Mouse (Mus musculus): Measurements from ENCODE around the gene Tmem266.

The Tmem266 gene

GRCm38 (mm10) chr9:55329401-55329800 lies 2.7 kb downstream of the Tmem266 start:
- DNase-seq (ENCODE audit: extremely low spot score, low read depth, low spot score) = no peak

GRCm38 (mm10) chr9:55332476-55332875 lies 5.8 kb downstream of the Tmem266 start:
- DNase-seq (ENCODE audit: extremely low spot score, low read depth, low spot score) = no peak

- DNase-seq (ENCODE audit: extremely low spot score, low read depth, low spot score) = no peak
Observed at GRCm38 (mm10) chr9:55332949-55333348, 6.2 kb downstream of the Tmem266 start.

DNA sequence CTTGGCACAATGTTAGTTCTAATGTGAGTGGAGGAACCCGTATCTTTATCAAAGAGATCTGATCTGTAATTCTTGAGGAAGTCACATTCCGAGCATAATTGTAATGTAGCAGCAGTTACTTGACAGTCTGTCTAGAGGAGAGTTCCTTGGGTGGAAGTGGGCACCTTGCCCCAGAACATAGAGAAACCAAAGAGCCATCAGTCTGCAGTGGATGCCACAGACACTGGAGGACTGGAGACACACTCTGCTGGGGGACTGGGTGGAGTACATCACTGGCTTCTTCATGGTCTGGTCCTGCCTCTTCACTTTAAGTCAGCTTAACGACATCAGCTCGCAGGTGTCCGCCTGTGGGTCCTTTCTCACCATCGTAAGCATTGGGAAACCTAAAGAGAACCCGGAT lies 17.5 kb downstream of the Tmem266 start:
- no peak for DNase-seq (ENCODE audit: extremely low spot score, low read depth, low spot score)

GRCm38 (mm10) chr9:55345332-55345731 lies 18.6 kb downstream of the Tmem266 start:
- DNase-seq (ENCODE audit: extremely low spot score, low read depth, low spot score) = no peak

- no peak for DNase-seq (ENCODE audit: extremely low spot score, low read depth, low spot score)
Observed at GRCm38 (mm10) chr9:55348664-55349063, 22.0 kb downstream of the Tmem266 start.

DNA sequence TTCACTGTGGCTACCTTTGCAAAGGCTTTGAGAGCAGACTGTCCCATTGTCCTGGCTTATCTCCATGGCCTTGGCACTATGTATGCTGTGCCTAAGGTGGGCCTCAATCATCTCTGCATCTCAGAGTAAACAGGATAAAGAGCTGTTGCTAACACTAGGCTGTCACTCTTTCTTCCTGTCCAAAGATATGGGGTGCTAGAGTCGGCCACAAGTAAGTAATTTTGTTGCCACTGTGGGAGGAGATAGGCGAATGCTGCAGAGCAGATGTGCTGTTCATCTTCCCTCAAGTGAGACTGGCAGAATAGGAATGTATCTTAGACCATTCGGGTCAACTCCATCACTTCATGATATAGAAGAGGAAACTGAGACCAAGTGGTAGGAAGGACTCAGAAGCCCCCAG lies 28.0 kb downstream of the Tmem266 start:
- DNase-seq (ENCODE audit: extremely low spot score, low read depth, low spot score) = no peak

- no peak for DNase-seq (ENCODE audit: extremely low spot score, low read depth, low spot score)
Observed at GRCm38 (mm10) chr9:55355270-55355834, 28.6 kb downstream of the Tmem266 start.

DNA sequence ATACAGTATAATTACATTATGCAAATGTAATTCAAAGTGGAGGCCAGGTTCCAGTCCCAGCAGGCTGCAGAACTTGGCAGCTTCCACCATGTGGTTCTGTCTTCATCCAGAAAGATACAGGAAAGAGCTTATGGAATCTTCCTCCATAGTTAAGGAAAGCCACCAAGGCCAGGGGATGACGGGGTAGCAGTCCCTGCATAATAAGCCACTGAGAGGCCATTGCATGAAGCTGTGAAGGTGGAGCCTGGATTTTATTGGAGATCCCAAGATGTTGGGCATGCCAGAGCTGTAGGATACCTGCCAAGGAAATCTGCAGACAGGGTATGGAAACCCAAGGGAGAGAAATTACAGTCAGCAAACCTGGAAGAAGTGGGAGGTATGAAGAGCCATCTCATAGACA lies 30.5 kb downstream of the Tmem266 start:
- DNase-seq (ENCODE audit: extremely low spot score, low read depth, low spot score) = no peak

DNA sequence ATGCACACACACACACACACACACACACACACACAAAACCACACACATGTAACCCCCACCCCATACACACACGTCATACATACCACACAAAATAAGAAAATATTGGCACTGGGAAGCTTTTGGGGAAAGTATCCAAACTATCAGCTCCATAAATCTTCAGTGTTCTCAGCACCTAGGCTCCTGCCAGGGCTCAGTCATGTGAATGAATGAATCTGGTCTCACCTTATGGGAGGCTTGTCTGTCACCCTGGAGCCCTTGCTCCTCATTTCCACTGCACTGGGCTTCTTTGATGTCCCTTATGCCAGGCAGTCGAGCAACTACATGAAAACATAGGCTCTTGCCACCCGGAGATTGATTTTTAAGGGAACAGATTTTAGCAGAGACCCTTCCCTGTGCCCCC lies 33.7 kb downstream of the Tmem266 start:
- DNase-seq (ENCODE audit: extremely low spot score, low read depth, low spot score) = no peak

GRCm38 (mm10) chr9:55360861-55361260 lies 34.1 kb downstream of the Tmem266 start:
- DNase-seq (ENCODE audit: extremely low spot score, low read depth, low spot score) = no peak

- DNase-seq (ENCODE audit: extremely low spot score, low read depth, low spot score) = no peak
Observed at GRCm38 (mm10) chr9:55361969-55362368, 35.3 kb downstream of the Tmem266 start.

- DNase-seq (ENCODE audit: extremely low spot score, low read depth, low spot score) = no peak
Observed at GRCm38 (mm10) chr9:55363707-55364106, 37.0 kb downstream of the Tmem266 start.

DNA sequence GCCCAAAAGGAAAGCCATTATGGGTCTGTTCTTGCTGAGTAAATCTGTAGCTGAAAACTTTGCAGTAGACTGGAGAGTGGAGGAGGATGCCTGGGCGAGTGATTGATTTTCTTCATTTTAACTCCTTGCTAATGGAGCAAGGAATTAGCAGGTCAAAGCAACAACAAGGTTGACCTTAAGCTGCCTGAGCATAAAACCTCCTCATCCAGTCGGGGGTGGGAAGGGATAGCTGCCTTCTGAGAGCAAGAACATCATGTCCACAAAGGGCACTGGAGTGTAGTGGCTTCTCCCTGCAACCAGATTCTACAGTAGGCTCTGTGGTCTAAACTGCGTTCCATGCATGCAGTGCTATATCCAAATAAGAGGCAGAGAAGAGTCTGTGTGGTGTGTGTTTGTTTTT lies 41.3 kb downstream of the Tmem266 start:
- DNase-seq (ENCODE audit: extremely low spot score, low read depth, low spot score) = no peak

- no peak for DNase-seq (ENCODE audit: extremely low spot score, low read depth, low spot score)
Observed at GRCm38 (mm10) chr9:55371908-55372307, 45.2 kb downstream of the Tmem266 start.

- no peak for DNase-seq (ENCODE audit: extremely low spot score, low read depth, low spot score)
Observed at GRCm38 (mm10) chr9:55377603-55378250, 51.0 kb downstream of the Tmem266 start.

DNA sequence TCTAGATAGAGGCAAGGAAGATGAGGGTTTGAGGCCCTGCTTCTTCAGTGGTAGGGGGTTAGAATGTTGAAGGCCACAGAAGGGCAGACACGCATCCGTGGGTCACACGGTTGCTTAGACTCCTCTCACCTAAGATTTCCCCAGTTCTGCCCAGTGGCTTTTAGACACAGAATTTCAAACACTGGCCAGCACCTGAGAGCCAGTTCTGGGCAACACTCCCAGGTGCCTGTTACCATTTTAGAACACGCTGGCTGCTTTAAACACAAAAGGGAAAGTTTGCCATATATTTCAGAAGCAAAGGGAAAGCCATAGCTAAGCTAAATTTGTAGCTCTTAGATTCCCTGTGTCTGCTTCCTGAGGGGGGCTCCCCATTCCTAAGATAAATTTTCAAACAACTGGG lies 54.7 kb downstream of the Tmem266 start:
- no peak for DNase-seq (ENCODE audit: extremely low spot score, low read depth, low spot score)

DNA sequence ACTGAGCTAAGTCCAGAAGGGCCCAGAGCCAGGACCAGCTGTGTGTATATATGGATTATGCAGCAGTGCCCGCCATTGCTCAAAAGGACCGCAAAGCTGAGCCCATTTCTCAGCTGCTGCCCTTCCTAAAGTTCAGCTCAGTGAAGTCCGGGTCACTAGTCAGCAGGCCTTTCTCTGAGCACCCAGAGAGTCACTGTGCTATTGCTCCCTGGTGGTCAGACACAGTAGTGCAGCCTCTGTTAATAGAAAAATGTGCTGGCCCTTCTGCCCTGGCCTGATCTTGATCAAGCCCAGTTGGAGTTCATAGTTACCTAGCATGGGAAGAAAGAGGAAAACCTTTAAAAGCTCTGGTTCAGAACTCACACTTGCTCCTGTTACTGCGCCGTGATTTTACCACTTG lies 55.7 kb downstream of the Tmem266 start:
- DNase-seq (ENCODE audit: extremely low spot score, low read depth, low spot score) = no peak

DNA sequence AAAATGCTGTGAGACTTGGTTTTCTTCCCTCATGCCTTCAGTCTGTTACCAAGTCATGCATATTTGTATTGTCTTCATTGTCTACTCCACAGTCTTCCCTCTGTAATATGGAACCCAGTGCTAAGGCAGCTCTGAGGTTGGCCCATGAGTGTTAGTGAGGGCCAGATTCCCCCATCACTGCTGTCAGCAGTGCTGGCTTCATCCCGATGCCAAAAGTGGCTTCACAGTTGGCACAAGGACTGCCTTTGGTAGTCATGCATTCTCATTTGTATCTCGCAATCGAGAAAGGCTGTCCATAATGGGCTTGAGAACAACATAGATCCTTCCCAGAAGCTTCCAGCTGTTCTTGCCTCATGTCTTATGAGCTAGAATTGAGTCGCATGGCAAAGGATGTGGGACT lies 59.4 kb downstream of the Tmem266 start:
- no peak for DNase-seq (ENCODE audit: extremely low spot score, low read depth, low spot score)

DNA sequence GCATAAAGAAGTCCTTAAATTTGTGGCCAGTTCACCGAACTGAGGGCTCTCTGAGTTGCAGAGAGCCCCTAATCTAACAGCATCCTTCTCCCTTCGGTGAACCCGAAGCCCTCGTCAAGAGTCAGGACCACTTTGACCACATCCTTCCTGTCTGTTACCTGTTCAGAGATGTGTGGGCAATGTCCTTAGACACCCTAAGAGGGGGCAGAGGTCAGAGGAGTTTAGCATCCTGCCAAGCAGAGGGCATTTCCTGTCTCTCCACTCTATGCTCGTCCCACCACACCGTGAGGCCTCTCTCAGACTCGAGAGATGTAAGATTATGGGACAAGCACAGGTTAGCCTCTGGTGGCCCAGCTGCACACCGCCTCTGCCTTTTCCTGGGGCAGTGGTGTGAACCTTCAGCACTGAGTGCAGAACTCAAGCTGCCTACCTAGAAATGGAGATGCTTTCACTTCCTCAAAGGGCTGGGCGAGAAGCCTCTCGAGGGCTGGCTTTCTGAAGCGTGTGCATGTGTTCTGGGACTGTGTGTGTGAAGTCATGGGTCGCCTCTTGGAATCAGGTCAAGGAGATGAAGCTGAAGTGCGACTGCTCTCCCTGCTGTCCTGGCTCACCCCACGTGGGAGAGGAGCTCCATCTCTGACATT lies 61.3 kb downstream of the Tmem266 start:
- DNase-seq (ENCODE audit: extremely low spot score, low read depth, low spot score) = no peak

DNA sequence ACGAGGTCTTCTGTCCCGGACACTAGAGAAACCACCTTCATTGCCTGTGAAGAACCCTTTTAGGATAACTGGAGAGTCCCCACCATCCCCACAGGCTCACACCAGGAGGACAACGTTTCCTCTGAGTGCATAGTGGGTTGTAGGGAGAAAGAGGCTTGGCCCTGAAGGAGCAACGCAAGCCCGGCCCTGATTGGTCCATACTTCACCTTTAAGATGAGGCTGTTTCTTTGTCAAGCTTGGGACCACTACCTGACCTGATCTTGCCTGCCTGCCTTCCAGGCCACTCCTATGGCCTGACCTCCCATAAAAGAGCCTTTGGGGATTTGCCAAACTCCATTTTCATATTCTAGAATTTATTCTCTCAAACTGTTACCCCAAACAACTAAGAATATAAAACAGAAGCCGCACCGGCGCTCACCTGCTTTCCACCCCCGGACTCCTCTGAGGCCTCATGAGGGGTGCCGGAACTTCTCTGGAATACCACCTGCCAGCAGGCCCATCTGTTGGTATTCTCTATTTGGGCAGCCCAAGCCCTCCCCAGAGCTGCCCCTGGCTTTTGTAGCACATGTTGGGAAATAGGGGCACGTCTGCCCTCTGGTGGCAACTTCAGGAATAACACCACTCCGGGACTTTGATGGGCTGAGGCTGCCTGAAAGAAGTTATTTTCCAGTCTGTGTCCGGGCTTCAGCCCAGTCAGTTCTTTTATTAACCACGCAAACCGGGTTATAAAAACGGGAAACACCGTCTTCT lies 65.4 kb downstream of the Tmem266 start:
- peak; percentile 57 for DNase-seq (ENCODE audit: extremely low spot score, low read depth, low spot score)

- no peak for DNase-seq (ENCODE audit: extremely low spot score, low read depth, low spot score)
Observed at GRCm38 (mm10) chr9:55395650-55396049, 68.9 kb downstream of the Tmem266 start.
